Mouse (Mus musculus): ENCODE measurements around the gene Uhrf1bp1.

- TF ChIP-seq TCF3 (IDR thresholded peaks at IDR 0.05; ENCODE audit: insufficient read length, low read depth): no peak
- TF ChIP-seq MYOD1 (IDR thresholded peaks at IDR 0.05; ENCODE audit: control insufficient read depth in 1 of 3, insufficient read length in 2 of 3, low read depth in 2 of 3): no peak
- no peak for TF ChIP-seq MYOG (IDR thresholded peaks at IDR 0.05; ENCODE audit: control insufficient read depth in 1 of 3, insufficient read depth in 1 of 3, insufficient read length in 2 of 3, low read depth in 2 of 3)
- TF ChIP-seq CEBPB (IDR thresholded peaks at IDR 0.05; ENCODE audit: insufficient read depth, poor library complexity, severe bottlenecking): no peak
- no peak for TF ChIP-seq USF1 (IDR thresholded peaks at IDR 0.05; ENCODE audit: low read depth)
- TF ChIP-seq POLR2A (IDR thresholded peaks at IDR 0.05; ENCODE audit: insufficient read length, low read depth): no peak
- no peak for TF ChIP-seq POLR2AphosphoS2 (IDR thresholded peaks at IDR 0.05; ENCODE audit: insufficient read length, low read depth)
- no peak for TF ChIP-seq MAX (IDR thresholded peaks at IDR 0.05; ENCODE audit: low read depth)
- no peak for TF ChIP-seq E2F4 (IDR thresholded peaks at IDR 0.05; ENCODE audit: insufficient read depth)
- no peak for TF ChIP-seq REST (IDR thresholded peaks at IDR 0.05; ENCODE audit: insufficient read depth, insufficient read length)
Measured at GRCm38 (mm10) chr17:27814606-27815005, 41.6 kb upstream of the Uhrf1bp1 start.

All from myocyte (in vitro differentiated cells).